Mouse (Mus musculus): ENCODE data around the gene Gcn1l1. TPM values are rescaled to one million over a fixed set of nuclear protein-coding genes. Genes with fewer than 3 reads are reported as not detected.

Gene Gcn1l1
- polyA plus RNA-seq, 1 experiment from 2014 or later, result 9.3 TPM

DNA sequence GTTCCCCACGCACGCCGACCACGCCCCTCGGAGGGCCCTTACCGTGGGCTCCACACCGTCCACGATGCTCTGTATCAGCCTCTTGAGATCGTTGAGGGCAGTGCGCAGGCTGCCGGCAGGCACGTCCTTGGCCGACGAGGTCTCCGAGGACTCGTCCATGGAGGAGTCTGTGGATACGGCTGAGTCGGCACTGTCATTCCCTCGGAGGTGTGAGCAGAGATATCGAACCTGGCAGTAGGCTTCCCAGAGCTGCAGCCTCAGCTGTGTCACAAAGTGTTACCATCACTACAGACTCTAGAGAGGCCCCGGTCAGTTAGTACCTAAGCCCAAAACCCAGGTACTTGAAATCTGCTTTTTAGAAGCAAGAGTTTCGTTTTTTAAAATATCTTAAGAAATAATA, 97.6 kb downstream of the Gcn1l1 start:
- WGBS, result 74% methylated on average over 22 of the region's 22 CpGs
- no peaks in the 10 kb centered on the region for H3K9me3 ChIP-seq (ENCODE audit: control insufficient read depth)
- no peak overlapping the region for H3K4me2 ChIP-seq (replicated peaks; ENCODE audit: low read depth)
- no peaks in the 10 kb centered on the region for H3K36me3 ChIP-seq (ENCODE audit: control insufficient read depth, insufficient read depth)
- ATAC-seq, result no peak
- no peak overlapping the region for H3K9ac ChIP-seq (ENCODE audit: low read depth, low read length)
- no peak for TF ChIP-seq CTCF (IDR thresholded peaks at IDR 0.05; ENCODE audit: low read depth)
- no peaks in the 10 kb centered on the region for H3K4me1 ChIP-seq (replicated peaks; ENCODE audit: control insufficient read depth, insufficient read depth, low read length)
- no peaks in the 10 kb centered on the region for H3K27me3 ChIP-seq (replicated peaks; ENCODE audit: control insufficient read depth, insufficient read depth, low read length)
- H3K27ac ChIP-seq (ENCODE audit: low read depth, low read length), result no peak overlapping the region
- no peak overlapping the region for H3K4me3 ChIP-seq (ENCODE audit: low read depth, low read length)

DNA sequence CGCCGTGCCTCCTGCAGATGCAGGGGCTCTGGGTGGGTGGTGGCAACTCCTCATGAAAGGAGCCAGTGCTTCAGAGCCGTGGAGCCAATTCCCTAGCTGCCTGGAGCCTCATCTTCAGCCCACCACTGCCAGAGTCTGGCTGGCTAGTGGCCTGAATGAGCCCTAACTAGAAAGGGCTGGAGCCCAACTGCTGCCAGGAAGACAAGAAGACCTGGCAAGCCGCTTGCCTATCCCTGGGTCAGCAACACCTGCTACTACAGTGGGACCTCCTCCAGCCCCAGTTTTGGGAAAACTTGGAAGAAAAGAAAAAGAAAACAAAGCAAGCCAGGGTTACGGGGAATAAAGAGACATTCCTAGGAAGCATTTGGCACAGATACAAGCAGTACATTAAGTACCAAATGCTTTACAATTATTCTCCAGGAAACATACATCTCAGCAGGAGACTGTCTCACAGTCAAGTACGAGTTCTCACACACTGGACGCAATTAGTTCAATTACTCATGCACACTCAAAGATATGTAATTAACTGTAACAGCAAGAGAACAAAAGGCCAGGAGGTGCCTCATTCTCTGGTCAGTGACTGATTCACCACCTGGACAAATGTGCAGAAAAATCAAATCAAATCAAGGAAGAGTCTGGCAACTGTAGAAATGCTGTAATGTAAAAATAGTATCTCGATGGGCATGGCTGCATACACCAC, 101.5 kb downstream of the Gcn1l1 start:
- Histone ChIP-seq H3K4me3 (ENCODE audit: low read depth, low read length) (no peak overlapping the region), H3K9me3 (ENCODE audit: control insufficient read depth) (no peaks in the 10 kb centered on the region), H3K4me2 (replicated peaks; ENCODE audit: low read depth) (no peak overlapping the region), H3K4me1 (replicated peaks; ENCODE audit: control insufficient read depth, insufficient read depth, low read length) (no peaks in the 10 kb centered on the region), H3K36me3 (ENCODE audit: control insufficient read depth, insufficient read depth) (no peaks in the 10 kb centered on the region), H3K9ac (ENCODE audit: low read depth, low read length) (no peak overlapping the region), H3K27ac (ENCODE audit: low read depth, low read length) (no peak overlapping the region), H3K27me3 (replicated peaks; ENCODE audit: control insufficient read depth, insufficient read depth, low read length) (no peaks in the 10 kb centered on the region)
- TF ChIP-seq CTCF (IDR thresholded peaks at IDR 0.05; ENCODE audit: low read depth), result no peak
- 62% methylated on average over 8 of the region's 8 CpGs for WGBS
- ATAC-seq, result no peak

DNA sequence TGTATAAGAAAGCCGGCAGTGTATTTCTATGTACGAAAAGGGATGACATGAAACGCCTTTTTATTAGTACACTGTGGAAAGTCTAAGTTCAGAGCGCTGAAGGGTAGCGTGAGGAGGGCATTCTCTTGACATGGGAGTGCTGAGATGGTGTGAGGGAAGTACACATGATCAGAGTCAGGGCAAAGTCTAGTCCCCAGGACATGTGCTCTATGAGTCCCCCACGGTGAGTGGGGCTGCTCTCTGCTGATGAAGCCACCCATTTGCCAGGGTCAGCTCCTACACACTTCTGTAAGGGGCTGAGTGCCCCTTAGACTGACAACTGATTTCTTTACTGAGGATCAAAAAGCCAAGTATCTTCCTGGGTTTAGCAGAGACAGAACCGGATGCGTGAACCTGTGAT, 102.2 kb downstream of the Gcn1l1 start:
- no peak for TF ChIP-seq CTCF (IDR thresholded peaks at IDR 0.05; ENCODE audit: low read depth)
- Histone ChIP-seq H3K4me1 (replicated peaks; ENCODE audit: control insufficient read depth, insufficient read depth, low read length) (no peaks in the 10 kb centered on the region), H3K27ac (ENCODE audit: low read depth, low read length) (no peak overlapping the region), H3K27me3 (replicated peaks; ENCODE audit: control insufficient read depth, insufficient read depth, low read length) (no peaks in the 10 kb centered on the region), H3K9ac (ENCODE audit: low read depth, low read length) (no peak overlapping the region), H3K9me3 (ENCODE audit: control insufficient read depth) (no peaks in the 10 kb centered on the region), H3K4me2 (replicated peaks; ENCODE audit: low read depth) (no peak overlapping the region), H3K36me3 (ENCODE audit: control insufficient read depth, insufficient read depth) (no peaks in the 10 kb centered on the region), H3K4me3 (ENCODE audit: low read depth, low read length) (no peak overlapping the region)
- WGBS, result 59% methylated on average over 8 of the region's 8 CpGs
- ATAC-seq, result peak; percentile 50; the same call in 1 of the 2 replicates

DNA sequence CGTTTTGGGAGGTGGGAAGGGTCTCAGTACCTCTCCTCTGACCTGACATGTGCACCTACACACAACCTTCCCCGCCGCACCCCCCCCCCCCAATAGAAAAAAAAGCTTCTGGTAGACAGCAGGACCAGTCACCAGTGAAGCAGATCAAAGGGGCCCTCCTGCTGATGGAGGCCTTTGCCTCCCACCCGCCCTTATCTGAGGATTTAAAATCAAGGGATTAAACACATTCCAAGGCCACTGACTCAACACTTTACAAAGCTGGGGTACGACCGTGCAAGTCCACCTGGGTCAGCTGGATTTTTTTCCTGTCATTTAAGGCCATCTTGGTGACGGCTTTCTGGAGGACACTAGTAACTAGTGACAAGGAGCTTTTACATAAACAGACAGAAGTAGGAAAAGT, 102.8 kb downstream of the Gcn1l1 start:
- ATAC-seq, result no peak
- Histone ChIP-seq H3K4me2 (replicated peaks; ENCODE audit: low read depth) (no peak overlapping the region), H3K27ac (ENCODE audit: low read depth, low read length) (no peak overlapping the region; the same call in 1 of the 2 replicates), H3K9ac (ENCODE audit: low read depth, low read length) (no peak overlapping the region), H3K36me3 (ENCODE audit: control insufficient read depth, insufficient read depth) (no peaks in the 10 kb centered on the region), H3K4me1 (replicated peaks; ENCODE audit: control insufficient read depth, insufficient read depth, low read length) (no peaks in the 10 kb centered on the region), H3K4me3 (ENCODE audit: low read depth, low read length) (no peak overlapping the region), H3K27me3 (replicated peaks; ENCODE audit: control insufficient read depth, insufficient read depth, low read length) (no peaks in the 10 kb centered on the region), H3K9me3 (ENCODE audit: control insufficient read depth) (no peaks in the 10 kb centered on the region)
- WGBS, result 22% methylated on average over 7 of the region's 7 CpGs
- no peak for TF ChIP-seq CTCF (IDR thresholded peaks at IDR 0.05; ENCODE audit: low read depth)

DNA sequence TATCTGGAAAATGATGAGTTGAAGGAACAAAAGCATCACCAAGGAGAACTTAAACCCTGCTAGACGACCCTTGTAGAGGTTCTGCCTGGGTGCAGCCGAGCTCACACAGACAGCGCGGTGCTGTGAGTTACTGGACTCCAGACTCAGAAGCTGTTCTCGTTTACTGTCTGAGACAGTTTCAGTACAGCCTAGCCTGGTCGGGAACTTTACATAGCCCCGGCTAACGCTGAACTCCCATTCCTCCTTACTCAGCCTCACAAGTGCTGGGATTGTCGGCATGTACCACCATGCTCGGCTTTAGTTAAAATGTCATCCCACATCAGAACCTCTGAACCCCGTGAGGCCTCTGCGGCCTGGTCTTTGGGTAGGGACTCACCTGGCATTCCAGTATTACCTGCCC, 103.9 kb downstream of the Gcn1l1 start:
- no peak overlapping the region for H3K9ac ChIP-seq (ENCODE audit: low read depth, low read length)
- no peaks in the 10 kb centered on the region for H3K4me1 ChIP-seq (replicated peaks; ENCODE audit: control insufficient read depth, insufficient read depth, low read length)
- no peaks in the 10 kb centered on the region for H3K36me3 ChIP-seq (ENCODE audit: control insufficient read depth, insufficient read depth)
- no peak for TF ChIP-seq CTCF (IDR thresholded peaks at IDR 0.05; ENCODE audit: low read depth)
- H3K9me3 ChIP-seq (ENCODE audit: control insufficient read depth), result no peaks in the 10 kb centered on the region
- no peak overlapping the region for H3K4me3 ChIP-seq (ENCODE audit: low read depth, low read length)
- 87% methylated on average over 12 of the region's 12 CpGs for WGBS
- no peak overlapping the region for H3K4me2 ChIP-seq (replicated peaks; ENCODE audit: low read depth)
- no peak overlapping the region for H3K27ac ChIP-seq (ENCODE audit: low read depth, low read length)
- no peaks in the 10 kb centered on the region for H3K27me3 ChIP-seq (replicated peaks; ENCODE audit: control insufficient read depth, insufficient read depth, low read length)
- no peak for ATAC-seq

DNA sequence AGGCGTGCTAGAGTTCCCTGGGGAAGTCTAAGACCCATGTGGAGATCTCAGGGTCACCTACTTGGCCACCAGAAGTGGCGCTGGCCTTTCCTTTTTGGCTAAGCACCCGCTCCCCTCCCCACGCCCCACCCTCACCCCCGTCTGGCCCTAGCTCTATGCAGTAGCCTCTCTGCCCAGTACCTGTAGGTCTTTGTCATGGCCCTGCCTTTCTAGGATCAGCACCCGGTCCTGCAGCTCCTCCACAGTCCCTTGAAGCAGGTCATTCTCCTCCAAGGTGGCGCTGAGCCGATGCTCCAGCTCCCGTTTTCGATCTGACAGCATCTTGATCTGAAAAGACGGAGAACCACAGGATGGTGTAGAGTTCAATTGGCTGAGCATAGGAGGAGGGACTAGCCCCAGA, 104.9 kb downstream of the Gcn1l1 start:
- Histone ChIP-seq H3K4me1 (replicated peaks; ENCODE audit: control insufficient read depth, insufficient read depth, low read length) (no peaks in the 10 kb centered on the region), H3K4me3 (ENCODE audit: low read depth, low read length) (no peak overlapping the region), H3K27me3 (replicated peaks; ENCODE audit: control insufficient read depth, insufficient read depth, low read length) (no peaks in the 10 kb centered on the region), H3K4me2 (replicated peaks; ENCODE audit: low read depth) (no peak overlapping the region), H3K27ac (ENCODE audit: low read depth, low read length) (no peak overlapping the region), H3K36me3 (ENCODE audit: control insufficient read depth, insufficient read depth) (no peaks in the 10 kb centered on the region), H3K9ac (ENCODE audit: low read depth, low read length) (no peak overlapping the region), H3K9me3 (ENCODE audit: control insufficient read depth) (no peaks in the 10 kb centered on the region)
- WGBS, result 71% methylated on average over 11 of the region's 11 CpGs
- TF ChIP-seq CTCF (IDR thresholded peaks at IDR 0.05; ENCODE audit: low read depth), result no peak
- ATAC-seq, result no peak
